7 mouse cellular contexts compared by ENCODE assay signal in genomic region chr13:35503362-35503821, GRCm38 (mm10).
DNase-seq lines count a peak whose midpoint lies in the region; ATAC-seq lines count a peak whose summit lies in the region.

No protein-coding gene starts in this region.

- DNase-seq in retina, postnatal 1 day = peak; percentile 9
- no peak for DNase-seq in retina, embryonic 14.5 days (ENCODE audit: low spot score)
- DNase-seq in hindbrain, embryonic 10.5 days (ENCODE audit: low spot score) = no peak
- DNase-seq in left cerebral cortex, adult 11 months (ENCODE audit: low spot score) = peak; percentile 64
- DNase-seq in urinary bladder, adult 18-20 months (ENCODE audit: low spot score in 2 of 2) = no peak

- H3K9ac ChIP-seq in forebrain, embryonic 15.5 days (replicated peaks) = no peak overlapping the region
- no peak overlapping the region for H3K9ac ChIP-seq in neural tube, embryonic 14.5 days (replicated peaks; ENCODE audit: low read depth, low read length)

- peak; percentile 79 for ATAC-seq in forebrain, embryonic 15.5 days (replicated peaks)
- ATAC-seq in neural tube, embryonic 14.5 days (ENCODE audit: low read depth) = peak; percentile 88

- no peaks in the 10 kb centered on the region for H3K36me3 ChIP-seq in forebrain, embryonic 15.5 days
- no peaks in the 10 kb centered on the region for H3K36me3 ChIP-seq in hindbrain, embryonic 10.5 days
- no peaks in the 10 kb centered on the region for H3K36me3 ChIP-seq in neural tube, embryonic 14.5 days (ENCODE audit: control insufficient read depth, insufficient read depth, low read length)

- no peaks in the 10 kb centered on the region for H3K9me3 ChIP-seq in forebrain, embryonic 15.5 days
- no peaks in the 10 kb centered on the region for H3K9me3 ChIP-seq in hindbrain, embryonic 10.5 days
- H3K9me3 ChIP-seq in neural tube, embryonic 14.5 days (ENCODE audit: control insufficient read depth, low read length) = no peaks in the 10 kb centered on the region

- peaks cover 26% of the 10 kb centered on the region for H3K4me1 ChIP-seq in forebrain, embryonic 15.5 days
- peaks cover 15% of the 10 kb centered on the region for H3K4me1 ChIP-seq in hindbrain, embryonic 10.5 days (replicated peaks)
- H3K4me1 ChIP-seq in neural tube, embryonic 14.5 days (ENCODE audit: control insufficient read depth, insufficient read depth, low read length) = peaks cover 12% of the 10 kb centered on the region; the same call in 1 of the 2 replicates

- no peak overlapping the region for H3K27ac ChIP-seq in forebrain, embryonic 15.5 days (replicated peaks)
- peak overlapping the region; percentile 66; the same call in 1 of the 2 replicates for H3K27ac ChIP-seq in hindbrain, embryonic 10.5 days
- 0 out of 2 replicates have a peak overlapping the region, but pooled peaks have one; percentile 48 for H3K27ac ChIP-seq in neural tube, embryonic 14.5 days (ENCODE audit: low read depth, low read length)

- no peak overlapping the region for H3K4me3 ChIP-seq in forebrain, embryonic 15.5 days
- H3K4me3 ChIP-seq in hindbrain, embryonic 10.5 days = no peak overlapping the region
- no peak overlapping the region for H3K4me3 ChIP-seq in neural tube, embryonic 14.5 days (ENCODE audit: low read depth, low read length)

- H3K27me3 ChIP-seq in forebrain, embryonic 15.5 days = no peaks in the 10 kb centered on the region
- H3K27me3 ChIP-seq in hindbrain, embryonic 10.5 days (ENCODE audit: insufficient read depth, poor library complexity, severe bottlenecking) = no peaks in the 10 kb centered on the region
- H3K27me3 ChIP-seq in neural tube, embryonic 14.5 days (ENCODE audit: control insufficient read depth, insufficient read depth, low read length) = no peaks in the 10 kb centered on the region

- 41% methylated on average over 17 of the region's 17 CpGs for WGBS in forebrain, embryonic 15.5 days
- WGBS in hindbrain, embryonic 10.5 days = 76% methylated on average over 17 of the region's 17 CpGs
- WGBS in neural tube, embryonic 14.5 days = 42% methylated on average over 17 of the region's 17 CpGs

- H3K4me2 ChIP-seq in forebrain, embryonic 15.5 days (replicated peaks) = peak overlapping the region; percentile 26
- H3K4me2 ChIP-seq in neural tube, embryonic 14.5 days (ENCODE audit: low read depth, low read length) = 0 out of 2 replicates have a peak overlapping the region, but pooled peaks have one; percentile 1

Comparison
In these comparisons a context has a peak if more than half of its experiments do, and no peak if none do; other contexts are left out.
1. DNase-seq: peak in retina, postnatal 1 day (single experiment) and left cerebral cortex, adult 11 months (single experiment); none in retina, embryonic 14.5 days (single experiment), hindbrain, embryonic 10.5 days (single experiment) and urinary bladder, adult 18-20 months (0 of 2).